Mouse (Mus musculus) mesoderm, embryonic 11.5 days (tissue): ENCODE results near the gene Rif1.

Experiments used
- DNase-seq: peaks from one replicate; pipeline ENCODE4 v3.0.0-alpha.2; 2012; ENCODE audit warnings: low read depth, low spot score

Rif1 gene

GRCm38 (mm10) chr2:52072491-52073140 is at the start of gene Rif1:
TSS of gene Rif1 (plus strand) at chr2:52072832.
- peak; percentile 79 for DNase-seq

- no peak for DNase-seq
Observed at GRCm38 (mm10) chr2:52027061-52027460, 45.6 kb upstream of the Rif1 start.

- DNase-seq = no peak
Observed at GRCm38 (mm10) chr2:52029426-52029825, 43.2 kb upstream of the Rif1 start.

- DNase-seq = no peak
Observed at GRCm38 (mm10) chr2:52031491-52031890, 41.1 kb upstream of the Rif1 start.

- DNase-seq = no peak
Observed at GRCm38 (mm10) chr2:52034601-52035000, 38.0 kb upstream of the Rif1 start.

GRCm38 (mm10) chr2:52035144-52035543 is 37.5 kb upstream of the Rif1 start:
- no peak for DNase-seq

- peak; percentile 17 for DNase-seq
Observed at GRCm38 (mm10) chr2:52036929-52037595, 35.6 kb upstream of the Rif1 start.

GRCm38 (mm10) chr2:52037882-52038281 is 34.8 kb upstream of the Rif1 start, which contains the start of gene Tnfaip6:
TSS of gene Tnfaip6 (plus strand) at chr2:52038009.
- DNase-seq = peak; percentile 86

- DNase-seq = peak; percentile 9
Observed at GRCm38 (mm10) chr2:52038558-52038957, 34.1 kb upstream of the Rif1 start.

- peak; percentile 52 for DNase-seq
Observed at GRCm38 (mm10) chr2:52039083-52039801, 33.4 kb upstream of the Rif1 start.

- no peak for DNase-seq
Observed at GRCm38 (mm10) chr2:52042132-52042531, 30.5 kb upstream of the Rif1 start.

- no peak for DNase-seq
Observed at GRCm38 (mm10) chr2:52042714-52043113, 29.9 kb upstream of the Rif1 start.

- DNase-seq = no peak
Observed at GRCm38 (mm10) chr2:52043485-52043884, 29.1 kb upstream of the Rif1 start.

- DNase-seq = no peak
Observed at GRCm38 (mm10) chr2:52046032-52046431, 26.6 kb upstream of the Rif1 start.

- no peak for DNase-seq
Observed at GRCm38 (mm10) chr2:52050823-52051222, 21.8 kb upstream of the Rif1 start.

- no peak for DNase-seq
Observed at GRCm38 (mm10) chr2:52052335-52052734, 20.3 kb upstream of the Rif1 start.

GRCm38 (mm10) chr2:52053502-52053901 is 19.1 kb upstream of the Rif1 start:
- no peak for DNase-seq

- DNase-seq = peak; percentile 12
Observed at GRCm38 (mm10) chr2:52055616-52056015, 17.0 kb upstream of the Rif1 start.

- no peak for DNase-seq
Observed at GRCm38 (mm10) chr2:52057099-52057498, 15.5 kb upstream of the Rif1 start.

- no peak for DNase-seq
Observed at GRCm38 (mm10) chr2:52057681-52058080, 15.0 kb upstream of the Rif1 start.

GRCm38 (mm10) chr2:52068641-52069040 is 4.0 kb upstream of the Rif1 start:
- DNase-seq = no peak

- DNase-seq = no peak
Observed at GRCm38 (mm10) chr2:52070816-52071215, 1.8 kb upstream of the Rif1 start.
